Mouse (Mus musculus): ENCODE data around the gene Bpifc.
"Not testable (repeated sequence)": the region's sequence is repeated elsewhere in the genome, so short reads cannot be mapped to it uniquely, and the experiment has no call there.

Gene Bpifc

GRCm38 (mm10) chr10:86011781-86012180, at the start of gene Bpifc:
TSS of gene Bpifc (minus strand) at chr10:86011895.
- DNase-seq, result no peak

- DNase-seq, result no peak
These were observed 48.6 kb upstream of the Bpifc start for GRCm38 (mm10) chr10:86060267-86060666.

GRCm38 (mm10) chr10:86057712-86058111, 46.0 kb upstream of the Bpifc start:
- no peak for DNase-seq

- no peak for DNase-seq
These were observed 45.6 kb upstream of the Bpifc start for GRCm38 (mm10) chr10:86057286-86057685.

GRCm38 (mm10) chr10:86056297-86056903, 44.7 kb upstream of the Bpifc start:
- DNase-seq, result no peak

- no peak for DNase-seq
These were observed 41.3 kb upstream of the Bpifc start for GRCm38 (mm10) chr10:86052818-86053522.

- DNase-seq, result no peak
These were observed 38.8 kb upstream of the Bpifc start for GRCm38 (mm10) chr10:86050522-86050921.

- DNase-seq, result no peak
These were observed 36.1 kb upstream of the Bpifc start for GRCm38 (mm10) chr10:86047786-86048185.

- no peak for DNase-seq
These were observed 34.7 kb upstream of the Bpifc start for GRCm38 (mm10) chr10:86046371-86046770.

- no peak for DNase-seq
These were observed 32.4 kb upstream of the Bpifc start for GRCm38 (mm10) chr10:86044066-86044465.

GRCm38 (mm10) chr10:86043651-86044050, 32.0 kb upstream of the Bpifc start:
- no peak for DNase-seq

- DNase-seq, result no peak
These were observed 22.5 kb upstream of the Bpifc start for GRCm38 (mm10) chr10:86034007-86034728.

- no peak for DNase-seq
These were observed 20.8 kb upstream of the Bpifc start for GRCm38 (mm10) chr10:86032517-86032916.

- no peak for DNase-seq
These were observed 19.0 kb upstream of the Bpifc start for GRCm38 (mm10) chr10:86030743-86031142.

GRCm38 (mm10) chr10:86026807-86027206, 15.1 kb upstream of the Bpifc start:
- not testable (repeated sequence) for DNase-seq

GRCm38 (mm10) chr10:86026354-86026753, 14.7 kb upstream of the Bpifc start:
- DNase-seq, result no peak

- DNase-seq, result no peak
These were observed 14.2 kb upstream of the Bpifc start for GRCm38 (mm10) chr10:86025906-86026305.

GRCm38 (mm10) chr10:86023149-86023548, 11.5 kb upstream of the Bpifc start:
- no peak for DNase-seq

GRCm38 (mm10) chr10:86022474-86022816, 10.8 kb upstream of the Bpifc start:
- DNase-seq, result no peak

- peak; percentile 93 for DNase-seq
These were observed 10.2 kb upstream of the Bpifc start, which contains the start of gene Fbxo7 for GRCm38 (mm10) chr10:86021749-86022473. TSS of gene Fbxo7 (plus strand) at chr10:86021972.

- DNase-seq, result no peak
These were observed 9.7 kb upstream of the Bpifc start for GRCm38 (mm10) chr10:86021408-86021748.

- no peak for DNase-seq
These were observed 7.1 kb upstream of the Bpifc start for GRCm38 (mm10) chr10:86018813-86019212.

- DNase-seq, result no peak
These were observed 6.1 kb upstream of the Bpifc start for GRCm38 (mm10) chr10:86017781-86018180.

Measured in thymus, postnatal 4 days (tissue).